Mouse (Mus musculus) neural tube, embryonic 15.5 days (tissue): Measurements from ENCODE around the gene Rps5. TPM values are rescaled to one million over a fixed set of nuclear protein-coding genes. Genes with fewer than 3 reads are reported as not detected.
"Not testable (repeated sequence)": the region's sequence is repeated elsewhere in the genome, so short reads cannot be mapped to it uniquely, and the experiment has no call there.

Source experiments
- ATAC-seq: fragments of 200-750 bp; cut with Nextera tagmentation; 2 replicates; pipeline ENCODE4 v1.8.0; 2017; ENCODE audit warnings: mild to moderate bottlenecking, moderate TSS enrichment, moderate library complexity; ENCODE audit not compliant: low FRiP score
- H3K27ac ChIP-seq: fragments of 300-500 bp; sonication (generic); replicated peaks from 2 replicates; pipeline ENCODE4 v1.5.1; 2015; ENCODE audit warnings: mild to moderate bottlenecking, inconsistent platforms
- H3K27me3 ChIP-seq: fragments of 300-500 bp; sonication (generic); replicated peaks from 2 replicates; pipeline ENCODE4 v1.6.1; 2015; ENCODE audit warnings: inconsistent platforms
- H3K36me3 ChIP-seq: fragments of 300-500 bp; sonication (generic); 2 replicates; pipeline ENCODE4 v1.6.1; 2015; ENCODE audit warnings: inconsistent platforms
- H3K4me1 ChIP-seq: fragments of 300-500 bp; sonication (generic); 2 replicates; pipeline ENCODE4 v1.6.1; 2015; ENCODE audit warnings: inconsistent platforms
- H3K4me2 ChIP-seq: fragments of 300-500 bp; sonication (generic); 2 replicates; pipeline ENCODE4 v1.6.1; 2015; ENCODE audit warnings: inconsistent platforms, mild to moderate bottlenecking, moderate library complexity
- H3K4me3 ChIP-seq: fragments of 300-500 bp; sonication (generic); replicated peaks from 2 replicates; pipeline ENCODE4 v1.5.1; 2015; ENCODE audit warnings: mild to moderate bottlenecking, inconsistent platforms
- H3K9ac ChIP-seq: fragments of 300-500 bp; sonication (generic); replicated peaks from 2 replicates; pipeline ENCODE4 v1.6.1; 2015; ENCODE audit warnings: mild to moderate bottlenecking, inconsistent platforms
- H3K9me3 ChIP-seq: fragments of 300-500 bp; sonication (generic); replicated peaks from 2 replicates; pipeline ENCODE4 v1.6.1; 2016; ENCODE audit warnings: inconsistent platforms
- WGBS: fragments of 180-500 bp; shearing (Covaris S2); methylation state at CpG from one replicate; pipeline ENCODE4 v1.1.7; 2015; ENCODE audit warnings: mixed read lengths; 5-methylcytosine and 5-hydroxymethylcytosine counted together
- polyA plus RNA-seq: library from polyadenylated mRNA; unstranded; fragments of >200 nt; fragmentation: Nextera tagmentation; extraction: Ambion mirVana; gene quantifications from 2 replicates; pipeline ENCODE4 v1.2.1, GENCODE M21; 2015

Rps5 gene
- polyA plus RNA-seq, result 564 and 667 TPM in 2 replicates

DNA sequence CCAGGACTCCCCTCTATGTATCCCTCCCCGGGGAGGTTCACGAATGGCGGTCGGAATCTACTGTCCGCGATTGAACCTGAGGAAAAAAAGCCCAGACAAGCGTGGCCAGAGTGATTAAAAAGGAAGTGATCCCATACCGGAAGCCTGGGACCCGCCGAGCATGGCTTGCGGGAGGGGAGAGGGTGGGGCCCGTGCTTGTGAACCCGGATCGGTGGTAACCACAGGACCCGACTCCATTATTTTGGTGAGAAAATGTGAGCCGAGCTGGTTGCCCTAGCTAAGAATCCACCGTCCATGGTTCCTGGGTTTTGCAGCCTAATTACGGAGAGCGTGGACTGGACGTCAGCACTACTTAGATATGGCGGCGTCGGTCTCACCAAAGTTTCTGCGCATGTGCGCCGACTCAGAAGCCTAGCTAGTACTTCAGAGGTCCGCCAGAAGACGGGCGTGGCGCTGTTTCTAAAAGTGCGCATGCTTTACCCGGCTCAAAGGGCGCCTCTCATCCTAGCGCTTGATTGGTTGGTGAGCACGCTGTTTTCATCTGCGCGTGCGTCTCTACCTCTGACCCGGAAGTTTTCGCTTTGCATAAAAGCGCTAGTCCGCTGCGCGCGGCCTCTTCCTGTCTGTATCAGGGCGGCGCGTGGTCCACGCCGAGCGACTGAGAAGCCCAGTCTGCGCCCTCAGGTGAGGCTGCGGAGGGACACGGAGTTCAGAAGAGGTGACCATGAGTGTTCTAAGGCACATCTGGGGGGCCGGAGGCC lies at the start of gene Rps5:
TSS of gene Rps5 (plus strand) at position 586 of the 761 bp plus-strand sequence.
- H3K9ac ChIP-seq, result peak within 1 kb of the TSS; percentile 85
- H3K4me1 ChIP-seq, result peaks cover 21% of the 10 kb centered on the region
- H3K4me3 ChIP-seq, result peak within 1 kb of the TSS; percentile 95
- H3K9me3 ChIP-seq, result no peaks in the 10 kb centered on the region
- H3K27ac ChIP-seq, result peak within 1 kb of the TSS; percentile 97
- peaks cover 22% of the 10 kb centered on the region for H3K27me3 ChIP-seq
- peak; percentile 98 for ATAC-seq
- H3K4me2 ChIP-seq, result peak within 1 kb of the TSS; percentile 86
- WGBS, result under 1% methylated on average over 55 of the region's 55 CpGs
- H3K36me3 ChIP-seq, result peaks cover 36% of the 10 kb centered on the region

DNA sequence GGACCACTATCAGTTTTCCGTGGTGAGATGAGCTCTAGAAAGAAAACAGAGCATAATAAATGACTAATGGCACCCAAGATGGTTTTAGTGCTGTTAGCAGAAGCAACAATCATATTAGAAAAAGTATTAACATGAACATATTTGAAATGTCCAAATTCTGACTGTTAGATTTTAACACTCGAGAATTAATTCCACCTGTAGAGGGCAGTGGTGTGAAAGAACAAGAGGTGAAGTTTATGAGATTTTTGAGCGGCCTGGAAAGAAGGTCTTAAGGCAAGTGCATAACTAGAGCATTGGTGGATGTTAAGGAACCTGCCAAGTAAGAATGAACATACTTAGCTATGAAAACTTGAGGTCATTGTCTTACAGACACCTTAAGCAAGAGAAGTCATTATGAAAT lies 47.8 kb upstream of the Rps5 start:
- H3K27me3 ChIP-seq, result no peaks in the 10 kb centered on the region
- peaks cover 3% of the 10 kb centered on the region for H3K9me3 ChIP-seq
- H3K36me3 ChIP-seq, result no peaks in the 10 kb centered on the region
- H3K4me2 ChIP-seq, result no peak overlapping the region
- no peak for ATAC-seq
- no peak overlapping the region for H3K9ac ChIP-seq
- H3K27ac ChIP-seq, result no peak overlapping the region
- no peaks in the 10 kb centered on the region for H3K4me1 ChIP-seq
- no peak overlapping the region for H3K4me3 ChIP-seq
- WGBS, result 23% methylated on average over 3 of the region's 3 CpGs

DNA sequence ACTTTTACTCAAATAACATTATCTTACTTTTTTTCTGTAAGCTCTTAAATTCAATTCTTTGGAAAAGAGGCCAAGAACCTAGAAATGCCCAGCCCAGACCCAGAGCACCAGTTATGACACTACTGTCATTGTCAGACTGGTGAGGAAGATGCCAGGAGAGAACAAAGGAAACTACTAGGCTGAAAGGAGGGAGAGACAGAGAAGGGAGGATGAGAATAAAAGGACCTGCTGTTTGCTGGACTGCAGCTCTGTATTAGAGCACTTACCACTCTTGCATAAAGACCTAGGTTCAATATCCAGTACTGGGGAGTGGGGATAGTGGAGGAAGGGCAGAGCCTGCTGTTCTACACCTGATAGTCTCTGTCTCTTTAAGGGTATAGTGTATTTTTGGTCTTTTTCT lies 42.1 kb upstream of the Rps5 start:
- H3K27ac ChIP-seq, result no peak overlapping the region
- no peaks in the 10 kb centered on the region for H3K9me3 ChIP-seq
- ATAC-seq, result no peak
- peak overlapping the region; percentile 84 for H3K4me2 ChIP-seq
- peak overlapping the region; percentile 73 for H3K4me3 ChIP-seq
- H3K4me1 ChIP-seq, result peaks cover 18% of the 10 kb centered on the region
- H3K36me3 ChIP-seq, result peaks cover 8% of the 10 kb centered on the region
- no peaks in the 10 kb centered on the region for H3K27me3 ChIP-seq
- H3K9ac ChIP-seq, result peak overlapping the region; percentile 79; the same call in 1 of the 2 replicates

DNA sequence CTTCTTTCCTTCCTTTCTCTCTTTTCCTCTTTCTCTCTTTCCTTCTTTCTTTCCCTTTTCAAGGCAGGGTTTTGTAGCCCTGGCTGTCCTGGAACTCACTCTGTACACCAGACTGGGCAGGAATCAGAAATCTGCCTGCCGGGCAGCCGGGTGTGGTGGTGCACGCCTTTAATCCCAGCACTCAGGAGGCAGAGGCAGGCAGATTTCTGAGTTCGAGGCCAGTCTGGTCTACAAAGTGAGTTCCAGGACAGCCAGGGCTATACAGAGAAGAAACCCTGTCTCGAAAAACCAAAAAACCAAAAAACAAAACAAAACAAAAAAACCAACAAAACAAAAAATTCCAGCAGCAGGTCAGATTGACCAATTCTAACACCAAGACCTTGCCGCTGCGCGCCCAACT lies 41.6 kb upstream of the Rps5 start:
- H3K4me3 ChIP-seq, result peak overlapping the region; percentile 73
- H3K27me3 ChIP-seq, H3K9me3 ChIP-seq: not testable (repeated sequence)
- H3K4me2 ChIP-seq, result peak overlapping the region; percentile 84
- WGBS, result 45% methylated on average over 8 of the region's 8 CpGs
- H3K9ac ChIP-seq, result peak overlapping the region; percentile 79
- peaks cover 18% of the 10 kb centered on the region for H3K4me1 ChIP-seq
- peaks cover 13% of the 10 kb centered on the region for H3K36me3 ChIP-seq
- ATAC-seq, result peak; percentile 33; the same call in 1 of the 2 replicates
- peak overlapping the region; percentile 61; the same call in 1 of the 2 replicates for H3K27ac ChIP-seq

DNA sequence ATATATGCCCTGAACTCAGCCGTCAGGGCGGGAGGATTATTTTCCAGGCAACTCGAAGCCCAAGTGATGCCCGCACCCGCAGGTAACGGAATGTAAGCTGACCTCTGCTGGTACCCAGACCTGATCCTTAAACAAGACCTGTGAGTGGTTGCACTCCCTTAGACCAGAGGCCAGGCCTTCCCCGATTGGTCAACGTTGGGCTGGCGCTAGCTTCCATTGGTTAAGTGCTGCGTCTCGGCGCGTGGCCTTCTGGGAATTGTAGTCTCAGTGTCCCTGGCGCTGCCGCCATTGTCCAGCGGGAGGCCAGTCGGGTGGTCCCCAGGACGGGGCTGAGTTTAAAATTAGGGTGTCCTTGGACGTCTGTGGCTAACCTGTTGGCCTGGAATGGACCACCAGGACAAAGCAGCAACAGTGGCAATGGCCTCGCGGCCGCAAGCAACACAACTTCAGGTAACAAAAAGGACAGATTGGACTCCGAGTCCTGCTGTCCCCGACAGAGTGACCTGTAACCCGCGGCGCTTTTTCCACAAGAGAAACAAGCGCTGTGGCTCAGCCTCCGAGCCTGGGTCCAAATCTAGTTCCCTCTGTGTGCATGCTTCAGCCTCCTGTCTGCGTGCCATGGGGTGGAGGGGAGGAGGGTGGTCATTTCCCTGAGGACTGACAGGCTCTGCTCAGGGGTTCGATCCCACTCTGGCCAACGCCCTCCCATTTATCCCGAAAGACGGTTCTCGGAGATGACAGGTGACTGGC lies 41.0 kb upstream of the Rps5 start, which contains the start of gene Zfp128:
TSS of gene Zfp128 (plus strand) at position 267 of the 750 bp plus-strand sequence.
- peak; percentile 99 for ATAC-seq
- WGBS, result under 1% methylated on average over 35 of the region's 35 CpGs
- Histone ChIP-seq H3K27me3 (no peaks in the 10 kb centered on the region), H3K9me3 (no peaks in the 10 kb centered on the region), H3K9ac (peak within 1 kb of the TSS; percentile 79), H3K36me3 (peaks cover 19% of the 10 kb centered on the region), H3K27ac (peak within 1 kb of the TSS; percentile 61), H3K4me1 (peaks cover 18% of the 10 kb centered on the region), H3K4me3 (peak within 1 kb of the TSS; percentile 73), H3K4me2 (peak within 1 kb of the TSS; percentile 84)

DNA sequence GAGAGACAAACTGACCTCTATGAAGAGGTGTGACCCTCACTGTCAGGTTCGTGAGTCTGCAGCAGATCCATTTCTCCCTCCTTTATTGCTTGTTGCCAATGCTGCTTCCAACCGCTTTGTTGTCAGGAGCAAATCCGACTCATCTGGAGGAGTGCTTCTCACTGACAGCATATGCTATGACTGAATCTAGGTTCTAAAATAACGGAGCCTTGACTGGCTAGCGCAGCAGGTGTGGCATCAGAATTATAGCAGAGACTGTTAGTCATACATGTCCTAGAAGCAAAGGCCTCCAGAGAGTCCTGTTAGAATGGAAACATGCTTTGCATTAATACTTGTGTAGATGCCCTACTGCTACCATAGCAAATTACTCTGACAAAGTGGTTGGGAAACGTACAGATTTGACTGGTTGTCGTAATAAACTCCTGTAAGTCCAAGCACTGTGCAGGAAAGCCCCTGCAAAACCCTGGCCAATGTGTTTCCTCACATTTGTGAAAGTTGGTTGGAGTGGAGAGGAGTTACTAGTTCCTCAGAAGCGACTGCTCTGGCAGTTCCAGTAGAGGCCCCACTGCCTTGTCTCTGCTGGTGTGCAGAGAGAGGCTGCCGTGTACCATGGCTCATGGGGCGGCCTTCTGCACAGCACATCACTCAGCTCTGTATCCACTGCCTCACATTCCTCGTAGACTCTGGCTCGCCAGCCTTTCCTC lies 35.4 kb upstream of the Rps5 start:
- no peak overlapping the region for H3K4me3 ChIP-seq
- 89% methylated on average over 12 of the region's 12 CpGs for WGBS
- H3K36me3 ChIP-seq, result peaks cover 68% of the 10 kb centered on the region

DNA sequence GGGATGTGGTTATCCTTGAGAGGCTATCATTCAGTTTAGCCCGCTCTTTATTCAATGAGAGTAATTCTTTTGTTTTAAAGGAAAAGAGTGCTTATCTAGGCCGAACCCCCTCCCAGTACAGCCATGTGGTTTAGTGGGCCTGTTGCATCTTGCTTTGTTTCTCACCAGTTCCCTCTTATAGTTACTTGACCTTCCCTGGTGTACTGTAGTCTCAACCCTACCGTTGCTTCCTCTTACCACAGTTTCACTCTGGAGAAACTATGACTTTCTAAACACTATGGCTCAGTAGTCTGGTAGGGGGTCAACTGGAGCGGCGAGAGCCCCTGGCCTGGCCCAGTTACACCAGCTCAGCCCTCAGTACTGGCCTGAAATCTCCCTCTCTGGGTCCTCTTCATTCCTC lies 34.5 kb upstream of the Rps5 start:
- Histone ChIP-seq H3K27me3 (no peaks in the 10 kb centered on the region), H3K9me3 (no peaks in the 10 kb centered on the region), H3K9ac (no peak overlapping the region), H3K4me1 (peaks cover 6% of the 10 kb centered on the region), H3K27ac (no peak overlapping the region), H3K4me2 (no peak overlapping the region), H3K36me3 (peaks cover 74% of the 10 kb centered on the region), H3K4me3 (no peak overlapping the region)
- 93% methylated on average over 5 of the region's 5 CpGs for WGBS
- ATAC-seq, result no peak

More for the DNA sequence above, 35.4 kb upstream of the Rps5 start:
- ATAC-seq, result no peak
- no peak overlapping the region for H3K27ac ChIP-seq
- H3K27me3 ChIP-seq, result no peaks in the 10 kb centered on the region
- no peaks in the 10 kb centered on the region for H3K9me3 ChIP-seq
- no peak overlapping the region for H3K9ac ChIP-seq
- no peak overlapping the region for H3K4me2 ChIP-seq
- peaks cover 14% of the 10 kb centered on the region for H3K4me1 ChIP-seq

DNA sequence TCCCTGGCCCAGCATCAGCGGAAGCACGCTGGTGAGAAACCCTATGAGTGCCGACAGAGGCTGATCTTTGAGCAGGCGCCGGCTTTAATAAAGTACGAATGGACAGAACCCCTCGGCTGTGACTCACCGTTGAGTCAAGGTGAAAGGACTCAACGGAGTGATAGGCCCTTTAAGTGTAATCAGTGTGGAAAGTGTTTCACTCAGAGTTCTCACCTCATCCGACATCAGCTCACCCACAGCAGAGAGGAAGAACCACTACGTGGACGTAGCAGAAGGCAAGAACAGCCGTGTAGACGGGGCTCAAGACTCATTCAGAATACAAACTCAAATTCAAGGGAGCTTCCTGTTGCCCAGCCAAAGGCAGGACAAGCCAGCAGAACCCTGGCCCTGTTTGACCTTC lies 31.2 kb upstream of the Rps5 start:
- Histone ChIP-seq H3K9me3 (no peaks in the 10 kb centered on the region), H3K27ac (no peak overlapping the region), H3K9ac (no peak overlapping the region), H3K27me3 (no peaks in the 10 kb centered on the region), H3K4me3 (no peak overlapping the region), H3K4me2 (no peak overlapping the region), H3K4me1 (no peaks in the 10 kb centered on the region), H3K36me3 (peaks cover 57% of the 10 kb centered on the region)
- no peak for ATAC-seq
- WGBS, result 96% methylated on average over 14 of the region's 14 CpGs

DNA sequence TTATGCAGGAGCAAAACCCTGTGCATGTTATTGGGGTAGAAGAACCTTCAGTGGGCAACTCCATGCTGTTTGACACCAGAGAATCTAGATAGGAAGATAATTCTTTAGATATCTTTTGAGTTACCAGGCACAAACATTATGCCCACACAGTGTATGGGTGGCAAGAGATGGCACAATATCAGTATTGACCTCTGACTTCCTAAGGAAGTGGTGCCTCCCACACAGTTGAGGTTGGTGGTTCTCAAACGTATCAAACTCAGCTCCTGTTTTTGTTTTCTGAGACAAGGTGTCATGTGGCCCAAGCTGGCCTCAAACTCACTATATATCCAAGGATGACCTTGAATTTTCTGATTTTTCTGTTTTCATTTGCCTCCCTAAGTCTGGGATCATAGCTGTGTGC lies 30.8 kb upstream of the Rps5 start:
- no peak overlapping the region for H3K4me3 ChIP-seq
- H3K9ac ChIP-seq, result no peak overlapping the region
- no peaks in the 10 kb centered on the region for H3K9me3 ChIP-seq
- ATAC-seq, result no peak
- 85% methylated on average over 1 of the region's 1 CpGs for WGBS
- no peak overlapping the region for H3K4me2 ChIP-seq
- no peak overlapping the region for H3K27ac ChIP-seq
- peaks cover 53% of the 10 kb centered on the region for H3K36me3 ChIP-seq
- no peaks in the 10 kb centered on the region for H3K4me1 ChIP-seq
- no peaks in the 10 kb centered on the region for H3K27me3 ChIP-seq

DNA sequence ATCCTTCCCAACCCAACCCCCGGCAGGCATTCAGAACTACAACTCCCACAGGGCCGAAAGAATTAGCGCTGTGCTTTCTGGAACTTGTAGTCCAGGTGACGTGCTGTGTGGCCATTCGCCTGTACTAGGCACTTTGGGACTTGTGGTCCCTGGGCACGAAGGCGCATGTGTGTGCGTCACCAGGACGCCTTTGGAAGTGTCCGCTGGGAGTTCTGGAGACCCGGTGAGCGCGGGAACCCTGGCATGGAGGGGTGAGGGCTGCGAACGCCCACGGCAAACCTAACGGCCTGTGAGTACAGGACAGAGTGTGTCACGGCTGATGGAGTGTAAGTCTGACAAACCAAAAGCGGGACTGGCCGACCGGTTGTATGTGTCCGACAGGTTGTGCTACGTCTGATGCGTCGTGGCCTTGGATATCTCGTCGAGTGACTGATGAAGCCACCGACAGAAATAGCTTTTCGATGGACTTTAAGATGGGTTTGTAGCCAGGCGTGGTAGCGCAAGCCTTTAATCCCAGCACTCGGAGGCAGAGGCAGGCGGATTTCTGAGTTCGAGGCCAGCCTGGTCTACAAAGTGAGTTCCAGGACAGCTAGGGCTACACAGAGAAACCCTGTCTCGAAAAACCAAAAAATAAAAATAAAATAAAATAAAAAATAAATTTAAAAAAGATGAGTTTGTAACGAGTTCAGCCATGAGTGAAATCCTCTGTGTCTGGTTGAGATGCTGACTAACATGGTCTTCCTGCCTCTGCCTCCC lies 24.3 kb upstream of the Rps5 start, which contains the start of gene Zscan22:
TSS of gene Zscan22 (plus strand) at position 161 of the 756 bp plus-strand sequence.
- WGBS, result 7% methylated on average over 36 of the region's 36 CpGs
- ATAC-seq, result peak; percentile 97
- peak within 1 kb of the TSS; percentile 63 for H3K27ac ChIP-seq
- H3K36me3 ChIP-seq, result peaks cover 3% of the 10 kb centered on the region; the same call in 1 of the 2 replicates
- peaks cover 15% of the 10 kb centered on the region for H3K4me1 ChIP-seq
- H3K4me2 ChIP-seq, result peak within 1 kb of the TSS; percentile 57
- H3K27me3 ChIP-seq, result no peaks in the 10 kb centered on the region
- no peaks in the 10 kb centered on the region for H3K9me3 ChIP-seq
- H3K9ac ChIP-seq, result peak within 1 kb of the TSS; percentile 66
- H3K4me3 ChIP-seq, result peak within 1 kb of the TSS; percentile 74

DNA sequence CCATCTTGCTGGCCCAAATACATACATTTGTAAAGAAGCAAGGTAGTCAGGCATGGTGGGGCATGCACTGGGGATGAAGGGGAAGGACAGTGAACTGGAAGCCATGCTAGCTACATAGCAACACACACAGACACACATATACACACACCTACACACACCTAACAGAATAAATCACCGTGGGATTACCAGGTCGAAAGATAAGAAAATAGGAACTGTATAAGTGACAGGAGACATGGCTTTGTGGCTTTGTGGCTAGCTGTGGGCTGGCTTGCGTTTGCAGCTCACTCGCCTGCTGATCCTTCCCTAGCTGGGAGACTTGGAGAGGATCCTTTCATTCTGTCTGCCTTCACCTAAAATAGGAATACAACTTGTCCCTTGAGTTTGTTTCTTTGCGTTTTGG lies 20.6 kb upstream of the Rps5 start:
- no peak for ATAC-seq
- H3K27me3 ChIP-seq, result no peaks in the 10 kb centered on the region
- no peak overlapping the region for H3K4me3 ChIP-seq
- H3K9ac ChIP-seq, result no peak overlapping the region
- H3K27ac ChIP-seq, result no peak overlapping the region
- H3K36me3 ChIP-seq, result peaks cover 23% of the 10 kb centered on the region
- H3K4me2 ChIP-seq, result no peak overlapping the region
- no peaks in the 10 kb centered on the region for H3K9me3 ChIP-seq
- 95% methylated on average over 5 of the region's 5 CpGs for WGBS
- H3K4me1 ChIP-seq, result peaks cover 15% of the 10 kb centered on the region
